Mouse (Mus musculus) G1E (cell line): Measurements from ENCODE around the gene R3hdm2.

ENCODE experiments used
- CTCF ChIP-seq: IDR thresholded peaks from 2 replicates; pipeline ENCODE4 v1.5.1; 2012; ENCODE audit warnings: low read depth, low read length, inconsistent platforms, mixed read lengths
- GATA1 ChIP-seq: IDR thresholded peaks from 2 replicates; pipeline ENCODE4 v1.6.1; 2012; ENCODE audit warnings: borderline replicate concordance, low read length, inconsistent platforms, mixed read lengths
- GATA2 ChIP-seq: IDR thresholded peaks from 2 replicates; pipeline ENCODE4 v1.6.1; 2012; ENCODE audit warnings: low read depth, low read length, inconsistent platforms, borderline replicate concordance
- POLR2AphosphoS5 ChIP-seq: IDR thresholded peaks from 2 replicates; pipeline ENCODE4 v1.6.1; 2012; ENCODE audit warnings: low read depth, low read length, inconsistent platforms; ENCODE audit not compliant: insufficient replicate concordance
- TAL1 ChIP-seq: conservative IDR thresholded peaks from 2 replicates; pipeline ENCODE4 v1.6.1; 2012; ENCODE audit warnings: low read depth, low read length, inconsistent platforms, mixed read lengths

DNA sequence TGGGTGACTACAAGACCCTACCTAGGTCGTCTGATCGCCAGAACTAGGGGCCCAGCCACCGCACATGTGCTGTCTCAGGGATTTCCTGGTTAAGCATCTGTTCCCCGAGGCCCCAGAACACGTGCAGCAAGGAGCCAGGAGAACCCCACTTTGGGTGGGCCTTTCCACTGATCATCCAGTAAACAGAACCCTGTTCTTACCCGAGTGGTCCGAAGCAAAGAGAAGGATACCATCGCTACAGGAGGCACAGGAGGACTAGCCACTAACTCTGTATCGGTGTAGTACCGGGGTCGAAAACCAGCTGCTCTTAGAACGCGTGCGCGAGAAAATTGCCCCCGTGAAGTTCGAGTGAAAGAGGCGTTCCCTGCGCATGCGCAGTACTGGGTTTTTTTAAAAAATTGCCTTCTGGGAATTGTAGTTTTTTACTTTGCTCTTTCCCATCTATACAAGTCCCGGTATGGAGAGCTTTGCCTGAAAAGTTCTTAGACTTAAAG lies 142.0 kb downstream of the R3hdm2 start, which contains the start of gene Shmt2:
- no peak for TF ChIP-seq CTCF
- no peak for TF ChIP-seq GATA1
- no peak for TF ChIP-seq GATA2
- no peak for TF ChIP-seq TAL1
- TF ChIP-seq POLR2AphosphoS5: no peak
